Mouse (Mus musculus) left cerebral cortex, postnatal 10 days (tissue): ENCODE measurements around the gene Alg12. TPM values are rescaled to one million over a fixed set of nuclear protein-coding genes. Genes with fewer than 3 reads are reported as not detected.
A peak's percentile ranks its signal among the peaks of the same experiment; 100 is the strongest.

Experiments
- DNase-seq, 2 experiments: peaks; one replicate each; pipeline ENCODE4 v3.0.0; 2021 to 2022; ENCODE audit warnings: low spot score in 2 of 2, mixed read lengths in 1 of 2; ENCODE audit errors: extremely low spot score in 1 of 2
- intact Hi-C: fragments of 180-260 bp; cut with DNase I; formaldehyde crosslinking; loops from one replicate; pipeline ENCODE4 v1.15.1; 2025
- total RNA-seq, 2 experiments: library from RNA; stranded (reverse); gene quantifications; 2 replicates each; pipeline ENCODE4 v1.2.3; 2021

The Alg12 gene
- total RNA-seq = 10 to 100 TPM in 1 of 2 experiments, 1 to 10 TPM in 1; 8.8 to 10.4 TPM

DNA sequence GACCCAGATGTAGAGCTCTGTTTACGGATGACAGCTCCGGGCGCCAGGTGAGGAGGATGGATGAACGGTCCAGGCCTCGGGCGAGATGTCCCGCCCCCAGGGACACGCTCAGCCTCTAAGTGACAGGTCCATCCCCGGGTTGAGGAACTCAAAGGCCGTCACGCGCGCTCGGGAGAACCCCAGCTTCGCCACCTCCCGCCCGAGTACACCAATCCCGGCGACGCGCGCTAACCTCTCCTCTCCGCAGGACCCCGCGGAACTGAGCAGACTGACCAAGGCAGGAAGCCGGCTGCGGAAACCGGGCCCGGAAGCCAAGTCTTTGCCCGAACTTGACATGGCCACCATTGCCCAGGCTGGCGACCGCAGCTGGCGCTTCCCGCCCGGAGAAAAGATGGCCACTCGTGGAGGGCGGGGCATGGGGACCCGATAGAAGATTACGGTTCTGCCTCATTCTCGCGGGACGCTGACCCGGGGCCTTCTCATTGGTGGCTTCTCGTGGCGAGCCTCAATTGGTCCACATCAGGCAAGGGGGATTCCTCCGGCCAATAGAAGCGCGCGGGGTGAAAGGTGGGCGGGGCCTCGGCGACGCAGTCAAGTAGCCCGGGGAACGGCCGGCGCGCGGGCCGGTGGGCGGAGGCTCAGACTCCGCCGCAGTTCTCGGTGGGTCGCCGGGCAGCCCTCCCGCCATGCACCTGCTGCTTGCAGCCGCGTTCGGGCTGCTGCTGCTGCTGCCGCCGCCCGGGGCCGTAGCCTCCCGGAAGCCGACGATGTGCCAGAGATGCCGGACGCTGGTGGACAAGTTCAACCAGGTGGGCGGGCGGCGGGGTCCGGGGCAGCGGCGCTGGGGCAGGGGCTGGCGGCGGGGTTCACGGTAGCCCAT lies at the start of gene Alg12, which contains the start of gene Creld2:
Gene Alg12, minus strand, starts transcription at position 293 of the 880 bp plus-strand sequence.
Gene Creld2, plus strand, starts transcription at position 621 of the 880 bp plus-strand sequence.
- intact Hi-C loops = no loop called here

DNA sequence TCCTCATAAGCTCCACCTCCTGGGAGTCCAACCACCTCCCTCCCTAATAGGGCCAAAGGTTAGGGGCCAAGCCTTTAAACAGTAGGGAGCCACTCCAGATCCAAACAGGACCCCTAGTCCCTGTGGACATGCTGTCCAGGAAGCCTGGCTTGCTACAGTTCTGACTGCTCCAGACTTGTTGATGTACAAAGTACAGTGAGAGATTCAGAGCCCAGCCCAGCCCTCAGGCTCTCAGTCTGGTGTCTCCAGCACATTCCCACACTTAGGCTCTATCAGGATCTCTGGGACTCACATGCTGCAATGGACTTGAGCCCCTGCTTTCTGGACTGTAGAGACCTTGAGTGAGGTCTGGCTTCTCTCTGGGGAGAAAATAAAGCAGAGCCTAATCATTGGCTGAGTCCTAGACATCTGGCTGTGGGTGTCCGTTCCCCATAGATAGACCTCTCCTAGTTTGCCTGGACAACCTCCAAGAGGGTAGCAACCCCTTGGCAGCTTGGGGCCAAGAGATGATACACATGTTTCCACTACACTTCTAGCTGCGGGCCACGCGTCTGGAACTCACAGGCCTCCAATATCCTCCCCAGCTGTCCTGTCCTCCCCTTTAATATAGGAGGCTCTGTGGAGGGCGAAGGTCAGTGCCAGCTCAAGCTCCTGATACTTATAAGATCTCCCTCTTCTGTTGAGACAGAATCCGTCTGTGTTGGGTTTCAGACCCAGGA lies 49.1 kb upstream of the Alg12 start:
- intact Hi-C loops = no loop called here
- peak in 1 of 2 experiments; percentile 66 for DNase-seq

More for the DNA sequence above, at the start of gene Alg12, which contains the start of gene Creld2:
- peak; percentile 100 for DNase-seq

DNA sequence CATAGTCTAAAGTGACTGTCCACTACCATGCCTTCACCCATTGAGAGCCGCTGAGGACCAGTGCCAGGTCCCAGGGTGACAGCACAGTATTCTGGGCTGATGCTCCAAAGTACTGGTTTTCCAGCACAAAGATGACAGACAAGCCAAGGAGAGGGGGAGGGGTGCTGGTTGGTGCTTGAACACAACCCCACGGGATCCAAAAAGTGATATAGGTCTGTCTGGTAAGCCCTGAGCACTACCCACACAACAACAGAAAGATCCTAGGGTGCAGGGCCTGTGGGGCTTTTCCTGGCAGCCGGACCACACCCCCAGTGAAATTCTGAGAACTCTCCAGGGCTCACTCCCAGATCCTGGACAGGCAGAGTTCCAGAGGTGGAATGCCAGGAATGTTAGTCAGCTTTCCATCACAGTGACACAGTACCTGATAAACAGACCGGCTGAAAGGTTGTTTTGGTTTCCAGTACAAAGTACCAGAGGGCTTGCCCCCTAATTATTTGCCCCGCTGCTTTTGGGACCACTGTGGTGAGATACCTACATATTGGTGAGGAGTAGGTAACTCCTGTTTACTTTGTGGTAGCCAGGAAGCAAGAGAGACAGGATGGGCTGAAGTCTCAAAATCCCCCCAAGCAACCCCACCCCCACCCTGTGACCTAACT lies 48.4 kb upstream of the Alg12 start:
- DNase-seq = peak in 1 of 2 experiments; percentile 75
- intact Hi-C loops = no loop called here

DNA sequence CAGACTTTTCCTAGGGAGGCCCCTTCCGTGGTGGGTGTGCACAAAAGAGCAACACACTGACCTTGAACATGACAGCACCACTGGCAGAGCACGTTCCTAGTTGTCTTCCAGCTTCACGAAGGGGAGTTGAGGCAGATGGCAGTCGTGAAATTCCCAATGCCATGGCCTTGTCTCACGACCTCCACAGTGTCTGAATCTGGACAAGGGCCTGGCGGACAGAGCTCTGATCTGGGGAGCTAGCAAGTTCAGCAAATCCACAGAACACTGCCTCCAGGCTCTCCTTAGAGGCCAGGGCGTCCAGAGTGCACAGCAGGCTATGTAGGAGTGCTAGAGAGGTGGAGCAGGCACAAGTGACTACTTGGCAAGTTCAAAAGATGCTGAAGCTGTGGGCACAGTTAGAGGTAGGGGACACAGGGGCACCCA lies 47.8 kb upstream of the Alg12 start:
- no peak for DNase-seq
- intact Hi-C loops = no loop called here

DNA sequence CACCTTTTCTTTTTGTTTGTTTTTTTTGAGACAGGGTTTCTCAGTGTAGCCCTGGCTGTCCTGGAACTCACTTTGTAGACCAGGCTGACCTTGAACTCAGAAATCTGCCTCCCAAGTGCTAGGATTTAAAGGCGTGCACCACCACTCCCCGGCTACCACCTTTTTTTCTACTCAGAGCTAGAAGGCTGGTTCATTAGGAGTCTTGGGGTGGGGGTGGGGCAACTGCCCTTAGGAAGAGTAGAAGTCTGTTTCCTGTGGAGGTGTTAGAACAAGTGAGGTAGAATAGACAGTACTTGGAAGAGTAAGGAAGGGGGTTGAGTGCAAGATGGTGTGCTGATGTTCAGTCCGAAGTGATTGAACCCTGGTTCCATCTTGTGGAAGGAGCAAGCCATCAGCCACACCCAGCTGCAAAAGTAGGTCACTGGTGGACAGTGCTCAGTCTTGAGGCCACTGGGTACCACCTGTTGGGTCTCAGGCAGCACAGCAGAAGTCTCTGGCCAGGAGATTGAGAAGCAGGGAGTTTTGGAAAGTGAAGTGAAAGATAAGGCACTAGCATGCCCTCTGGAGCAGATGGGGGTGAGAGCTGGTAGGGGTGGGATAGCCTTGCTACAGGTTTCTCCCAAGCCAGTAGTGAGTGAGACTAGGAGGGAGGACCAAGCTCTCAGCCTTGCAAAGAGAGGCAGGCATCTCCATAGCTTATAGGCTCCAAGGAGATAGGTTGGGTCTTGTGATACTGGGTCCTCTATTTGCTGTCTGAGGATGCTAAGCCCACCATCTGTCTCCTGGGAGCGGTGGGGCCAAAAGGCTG lies 47.0 kb upstream of the Alg12 start:
- intact Hi-C loops = no loop called here
- DNase-seq = no peak

DNA sequence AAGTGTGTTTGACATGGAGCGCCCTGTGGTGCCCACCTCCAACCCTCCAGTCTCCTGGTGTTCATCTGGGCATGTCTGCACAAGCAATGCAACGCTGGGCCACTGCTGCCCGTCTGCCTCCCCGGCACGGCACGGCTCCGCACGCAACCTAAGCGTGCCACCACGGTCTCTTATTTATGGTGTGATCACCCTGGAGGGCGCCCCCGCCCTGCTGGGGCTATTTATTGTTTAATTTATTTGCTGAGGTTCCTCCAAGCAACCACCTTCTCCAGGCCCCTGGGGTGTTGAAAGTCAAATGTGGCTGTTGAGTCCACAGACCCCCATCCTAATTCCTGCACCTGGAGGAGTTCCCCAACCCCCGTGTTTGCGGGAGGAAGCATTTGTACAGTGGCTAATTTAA lies 45.9 kb upstream of the Alg12 start:
- intact Hi-C loops = no loop called here
- DNase-seq = no peak

DNA sequence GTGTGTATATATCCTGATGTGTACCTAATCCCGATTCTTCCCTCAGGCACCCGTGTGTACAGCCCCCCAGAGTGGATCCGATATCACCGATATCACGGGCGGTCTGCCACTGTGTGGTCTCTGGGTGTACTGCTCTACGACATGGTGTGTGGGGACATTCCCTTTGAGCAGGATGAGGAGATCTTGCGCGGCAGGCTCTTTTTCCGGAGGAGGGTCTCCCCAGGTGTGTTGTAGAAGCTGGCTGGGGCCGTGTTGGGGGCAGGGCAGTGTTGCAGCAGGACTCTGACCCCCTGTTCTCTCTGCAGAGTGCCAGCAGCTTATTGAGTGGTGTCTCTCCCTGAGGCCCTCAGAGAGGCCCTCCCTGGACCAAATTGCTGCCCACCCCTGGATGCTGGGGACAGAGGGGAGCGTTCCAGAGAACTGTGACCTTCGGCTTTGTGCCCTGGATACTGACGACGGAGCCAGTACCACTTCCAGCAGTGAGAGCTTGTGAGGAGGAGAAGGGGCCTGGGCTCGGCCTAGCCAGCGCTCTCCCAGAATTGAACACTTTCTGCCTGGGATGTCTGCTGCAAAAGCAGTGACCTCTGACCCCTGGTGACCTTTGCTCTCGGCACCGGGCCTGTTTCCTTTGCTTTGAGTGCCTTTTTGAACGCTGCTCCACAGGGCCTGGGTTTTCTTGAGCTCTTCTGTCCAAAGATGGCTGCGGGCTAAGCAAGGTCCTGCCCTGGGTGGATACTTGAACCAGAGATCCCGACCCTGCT lies 45.3 kb upstream of the Alg12 start:
- no peak for DNase-seq
- intact Hi-C loops = loop anchor here (5.0 kb wide), 1 partner anchor 37 kb away; no protein-coding TSS in a partner anchor

DNA sequence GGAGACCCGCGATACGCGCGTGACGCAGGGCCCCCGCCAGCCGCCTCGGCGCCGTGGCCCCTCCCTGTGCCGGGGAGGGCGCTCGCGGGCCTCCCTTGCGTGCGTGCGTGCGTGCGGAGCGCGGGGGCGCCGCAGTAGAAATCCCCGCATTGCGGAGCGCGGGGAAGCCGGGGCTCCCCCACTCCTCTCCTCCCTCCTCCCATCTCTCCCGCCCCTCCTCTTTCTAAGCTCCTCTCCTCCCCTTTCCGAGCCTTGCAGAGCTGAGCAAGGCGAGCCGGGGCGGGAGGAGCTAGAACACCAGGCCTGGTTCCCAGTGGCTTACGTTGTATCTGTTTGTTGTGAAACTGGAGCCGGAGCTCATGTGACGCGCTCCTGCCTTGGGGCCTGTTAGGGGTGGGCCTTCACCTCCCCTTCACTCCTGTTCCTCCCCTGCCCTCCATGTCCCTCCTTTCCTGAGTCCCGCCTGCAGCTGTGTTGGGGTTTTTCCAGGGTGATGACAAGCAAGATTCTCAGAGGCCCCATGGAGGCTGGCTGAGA lies 44.6 kb upstream of the Alg12 start:
- intact Hi-C loops = loop anchor here (5.0 kb wide), 1 partner anchor 36 kb away; no protein-coding TSS in a partner anchor

DNA sequence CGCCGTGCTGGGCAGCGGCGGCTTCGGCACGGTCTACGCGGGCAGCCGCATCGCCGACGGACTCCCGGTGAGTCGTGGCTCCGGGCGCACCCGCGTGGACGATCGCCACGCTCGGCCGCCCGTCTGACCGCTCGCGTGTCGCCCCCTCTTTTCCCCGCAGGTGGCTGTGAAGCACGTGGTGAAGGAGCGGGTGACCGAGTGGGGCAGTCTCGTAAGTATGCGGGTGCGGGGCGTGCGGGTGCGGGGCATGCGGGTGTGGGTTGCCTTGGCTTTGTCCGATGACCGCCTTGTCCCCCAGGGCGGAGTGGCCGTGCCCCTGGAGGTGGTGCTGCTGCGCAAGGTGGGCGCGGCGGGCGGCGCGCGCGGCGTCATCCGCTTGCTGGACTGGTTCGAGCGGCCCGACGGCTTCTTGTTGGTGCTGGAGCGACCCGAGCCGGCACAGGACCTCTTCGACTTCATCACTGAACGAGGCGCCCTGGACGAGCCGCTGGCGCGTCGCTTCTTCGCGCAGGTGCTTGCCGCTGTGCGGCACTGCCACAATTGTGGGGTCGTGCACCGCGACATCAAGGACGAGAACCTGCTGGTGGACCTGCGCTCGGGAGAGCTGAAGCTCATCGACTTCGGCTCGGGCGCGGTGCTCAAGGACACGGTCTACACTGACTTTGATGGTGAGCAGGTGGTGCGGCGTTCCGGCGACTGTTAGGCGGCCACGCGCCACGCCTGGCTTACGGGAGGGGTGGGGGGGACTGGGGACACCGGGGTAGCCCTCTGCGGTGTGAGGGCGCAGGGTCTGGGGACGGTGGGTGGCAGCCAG lies 44.0 kb upstream of the Alg12 start:
- DNase-seq = peak; percentile 51 to 79
- intact Hi-C loops = loop anchor here (5.0 kb wide), 1 partner anchor 36 kb away; no protein-coding TSS in a partner anchor

More for the DNA sequence above, 44.6 kb upstream of the Alg12 start:
- DNase-seq = peak; percentile 75 to 94

DNA sequence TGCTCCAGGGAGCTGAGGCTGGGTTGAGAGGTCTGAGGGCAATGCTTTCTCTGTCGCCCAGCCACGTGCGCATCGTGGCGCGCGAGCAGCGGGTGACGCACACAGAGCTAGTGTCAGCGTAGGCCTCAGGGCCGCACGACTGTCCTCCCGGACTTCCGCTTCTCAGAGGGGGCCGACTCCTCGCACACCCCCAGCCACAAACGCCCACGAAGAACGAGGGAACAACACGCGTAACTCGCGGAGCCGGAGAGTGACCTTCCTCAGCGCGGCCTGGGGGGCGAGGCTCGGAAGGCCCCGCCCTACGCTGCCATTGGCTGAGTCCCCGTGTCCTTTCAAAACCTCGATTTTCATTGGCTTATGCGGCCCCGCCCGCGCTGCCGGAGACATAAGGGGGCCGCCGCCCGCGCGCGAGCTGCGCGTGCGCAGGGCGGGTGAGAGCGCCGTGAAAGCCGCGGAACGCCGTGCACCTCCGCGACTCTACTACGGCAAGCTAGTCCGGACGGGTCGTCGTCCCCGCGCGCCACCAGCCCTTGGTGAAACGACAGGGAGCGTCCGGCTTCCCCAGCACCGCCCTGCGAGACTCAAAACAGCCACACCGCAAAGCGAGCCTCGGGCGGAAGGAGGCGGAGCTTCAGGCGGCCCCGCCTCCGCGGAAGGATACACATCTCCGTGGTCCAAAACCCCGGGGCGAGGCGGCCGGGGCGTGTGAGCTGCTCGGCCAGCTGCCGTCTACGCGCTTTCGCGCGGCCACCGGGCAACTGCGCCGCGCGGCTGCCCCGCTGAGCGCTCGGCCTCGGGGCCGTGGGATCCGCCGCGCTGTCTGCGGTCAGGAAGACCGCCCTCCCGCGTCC lies 42.9 kb upstream of the Alg12 start, which contains the start of gene Pim3:
Gene Pim3, plus strand, starts transcription at position 415 of the 851 bp plus-strand sequence.
- peak; percentile 96 to 98 for DNase-seq
- intact Hi-C loops = loop anchor here (5.0 kb wide), 1 partner anchor 35 kb away; no protein-coding TSS in a partner anchor

DNA sequence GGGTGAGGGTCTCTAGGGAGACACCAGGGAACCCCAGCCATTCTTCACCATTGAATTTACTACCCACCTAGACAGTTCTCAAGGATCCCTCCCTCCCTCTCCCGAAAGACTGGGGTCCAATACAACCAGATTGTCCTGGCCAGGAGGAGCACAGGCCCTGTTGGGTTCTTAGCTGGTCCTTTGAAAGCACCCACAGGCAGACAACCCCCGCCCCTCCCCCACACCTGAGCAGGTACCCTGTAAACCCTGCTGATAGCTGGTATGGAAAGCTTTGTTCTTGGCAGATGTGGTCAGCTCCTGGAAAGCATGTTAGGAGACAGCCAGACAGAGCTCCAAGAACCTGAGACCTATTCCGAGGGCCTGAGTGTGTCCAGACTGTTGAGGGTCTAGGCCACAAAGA lies 41.7 kb upstream of the Alg12 start:
- intact Hi-C loops = loop anchor here (5.0 kb wide), 1 partner anchor 33 kb away; no protein-coding TSS in a partner anchor
- no peak for DNase-seq

DNA sequence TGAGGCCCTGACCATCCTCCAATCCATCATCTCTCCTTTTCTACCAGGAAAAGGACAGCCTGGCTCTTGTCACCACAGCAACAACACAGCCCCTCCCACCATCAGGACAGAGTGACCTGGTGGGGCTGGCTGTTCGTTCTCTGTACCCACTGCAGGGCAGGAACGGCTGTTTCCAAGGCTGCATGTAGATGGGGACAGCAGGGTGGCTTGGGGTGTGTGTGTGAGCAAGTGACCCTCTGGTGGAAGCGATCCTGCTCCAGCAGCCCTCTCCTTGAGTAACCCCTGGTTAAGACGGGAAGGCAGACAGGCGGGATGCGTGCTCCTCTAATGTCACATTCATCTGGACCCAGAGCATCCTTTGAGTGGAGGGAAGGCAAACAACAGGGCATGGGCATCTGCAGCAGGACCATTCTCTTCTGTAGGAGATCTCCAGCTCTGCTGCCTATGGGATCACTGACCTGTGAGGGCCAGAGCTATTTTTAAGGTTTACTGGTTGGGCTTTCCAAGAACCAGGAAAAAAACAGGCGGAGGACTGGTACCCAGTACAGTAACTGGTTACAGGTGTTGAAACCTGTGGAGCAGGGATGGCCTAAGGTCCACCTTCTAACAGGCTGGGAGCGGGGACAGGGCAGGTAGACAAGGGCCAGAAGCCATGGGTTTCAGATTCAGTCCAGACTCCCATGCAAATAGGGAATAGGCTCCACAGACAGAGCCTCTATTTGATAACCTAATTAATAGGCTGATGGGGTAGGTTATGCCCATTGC lies 40.3 kb upstream of the Alg12 start:
- intact Hi-C loops = loop anchor here (2.0 kb wide), 1 partner anchor 31 kb away; no protein-coding TSS in a partner anchor
- no peak for DNase-seq

DNA sequence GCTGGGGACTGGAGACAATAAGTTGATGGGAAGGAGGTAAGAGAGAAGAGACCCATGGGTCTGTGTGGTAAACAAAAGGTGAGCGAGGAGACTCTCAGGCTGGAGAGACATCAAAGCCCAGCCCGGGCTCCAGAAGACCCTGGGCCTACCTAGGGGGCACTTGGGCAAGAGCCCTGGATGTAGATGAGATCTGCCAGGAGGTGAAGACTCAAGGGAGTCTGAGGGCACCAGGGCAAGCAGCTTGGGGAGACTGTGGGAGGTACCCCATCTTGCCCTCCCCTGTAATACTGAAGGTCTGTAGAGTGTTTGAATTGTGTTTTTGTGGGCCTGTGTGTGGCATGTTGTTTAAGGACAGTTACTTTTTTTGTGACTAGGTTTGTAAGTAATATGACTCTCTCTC lies 39.6 kb upstream of the Alg12 start:
- DNase-seq = no peak
- intact Hi-C loops = loop anchor here (2.0 kb wide), 1 partner anchor 32 kb away; no protein-coding TSS in a partner anchor

DNA sequence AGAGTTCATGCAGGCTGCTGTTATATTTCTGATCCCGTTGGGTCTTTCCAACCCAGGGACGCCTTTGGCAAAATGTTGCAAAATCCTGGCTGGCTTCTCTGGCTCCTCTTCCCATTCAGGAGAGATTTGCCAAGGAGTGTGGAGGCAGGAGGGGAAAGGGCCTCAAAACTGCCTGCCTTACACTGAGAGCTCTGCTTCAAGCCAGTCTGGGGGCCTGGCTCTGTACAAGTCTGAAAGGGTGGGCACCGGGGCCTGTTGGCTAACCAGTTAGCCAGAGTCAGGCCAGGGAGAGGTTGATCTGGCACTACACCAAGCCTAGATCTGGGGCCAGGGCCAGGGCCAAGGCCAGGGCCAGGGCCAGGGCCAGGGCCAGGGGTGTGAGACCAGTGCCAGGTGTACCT lies 39.0 kb upstream of the Alg12 start:
- no peak for DNase-seq
- intact Hi-C loops = loop anchor here (2.0 kb wide), 1 partner anchor 33 kb away; no protein-coding TSS in a partner anchor

DNA sequence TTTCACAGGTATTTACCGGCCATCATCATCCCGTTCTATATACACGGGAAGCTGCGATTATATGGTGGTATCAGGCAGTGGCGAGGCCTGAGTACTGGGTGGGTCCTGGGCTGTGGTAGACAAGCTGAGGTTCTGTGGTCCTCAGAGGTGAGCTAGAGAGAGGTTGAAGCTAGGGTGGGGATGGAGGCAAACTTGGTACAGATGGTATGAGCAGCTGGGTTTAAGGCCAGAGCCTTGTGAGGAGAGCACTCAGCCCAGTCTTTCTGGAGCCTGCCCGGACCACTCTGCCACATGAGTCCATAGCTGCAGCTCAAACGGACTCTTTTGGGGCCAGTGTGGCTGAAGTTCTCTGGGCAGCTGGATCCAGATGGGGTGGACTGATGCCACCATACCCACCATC lies 38.2 kb upstream of the Alg12 start:
- intact Hi-C loops = no loop called here
- DNase-seq = no peak
